Mouse (Mus musculus) heart, adult 2 months (tissue): ENCODE data around the gene Uqcr10.

ENCODE experiments used
- CTCF ChIP-seq: fragments of 200-600 bp; IDR thresholded peaks from 2 replicates; pipeline ENCODE4 v1.8.1; 2022; ENCODE audit warnings: antibody characterized with exemption, mild to moderate bottlenecking, moderate library complexity
- EP300 ChIP-seq: fragments of 200-500 bp; IDR thresholded peaks from 2 replicates; pipeline ENCODE4 v1.6.1; 2011; ENCODE audit warnings: low read depth, low read length, control low read depth; ENCODE audit not compliant: insufficient read depth
- POLR2A ChIP-seq: fragments of 200-500 bp; IDR thresholded peaks from 2 replicates; pipeline ENCODE4 v1.6.1; 2011; ENCODE audit warnings: mild to moderate bottlenecking, low read depth, low read length, control low read depth; ENCODE audit not compliant: insufficient read depth

GRCm38 (mm10) chr11:4745969-4746368 lies 41.8 kb upstream of the Uqcr10 start:
- TF ChIP-seq CTCF (no peak), POLR2A (no peak), EP300 (no peak)
